Mouse (Mus musculus) kidney, adult 2 months (tissue): ENCODE measurements at regions not wholly inside any gene's neighbourhood (a gene's known extent, or its start where the extent isn't known, plus 50 kb on each side); places are given as distances from the start of the nearest gene placed in this dataset.

Experiments used
- CTCF ChIP-seq: fragments of 200-500 bp; conservative IDR thresholded peaks from 2 replicates; pipeline ENCODE4 v1.5.1; 2011; ENCODE audit warnings: low read depth, mild to moderate bottlenecking, control low read depth, low read length, moderate library complexity, mixed read lengths; ENCODE audit not compliant: insufficient read depth, insufficient read length
- POLR2A ChIP-seq: fragments of 200-500 bp; IDR thresholded peaks from one replicate; pipeline ENCODE4 v1.6.1; 2011; ENCODE audit warnings: low read depth, low read length, control low read depth

GRCm38 (mm10) chr13:53709062-53709461 is 236.2 kb upstream of the Msx2 start:
- TF ChIP-seq CTCF: no peak
- TF ChIP-seq POLR2A: no peak
